ENCODE assay signal across 8 mouse cellular contexts in the genomic region with DNA sequence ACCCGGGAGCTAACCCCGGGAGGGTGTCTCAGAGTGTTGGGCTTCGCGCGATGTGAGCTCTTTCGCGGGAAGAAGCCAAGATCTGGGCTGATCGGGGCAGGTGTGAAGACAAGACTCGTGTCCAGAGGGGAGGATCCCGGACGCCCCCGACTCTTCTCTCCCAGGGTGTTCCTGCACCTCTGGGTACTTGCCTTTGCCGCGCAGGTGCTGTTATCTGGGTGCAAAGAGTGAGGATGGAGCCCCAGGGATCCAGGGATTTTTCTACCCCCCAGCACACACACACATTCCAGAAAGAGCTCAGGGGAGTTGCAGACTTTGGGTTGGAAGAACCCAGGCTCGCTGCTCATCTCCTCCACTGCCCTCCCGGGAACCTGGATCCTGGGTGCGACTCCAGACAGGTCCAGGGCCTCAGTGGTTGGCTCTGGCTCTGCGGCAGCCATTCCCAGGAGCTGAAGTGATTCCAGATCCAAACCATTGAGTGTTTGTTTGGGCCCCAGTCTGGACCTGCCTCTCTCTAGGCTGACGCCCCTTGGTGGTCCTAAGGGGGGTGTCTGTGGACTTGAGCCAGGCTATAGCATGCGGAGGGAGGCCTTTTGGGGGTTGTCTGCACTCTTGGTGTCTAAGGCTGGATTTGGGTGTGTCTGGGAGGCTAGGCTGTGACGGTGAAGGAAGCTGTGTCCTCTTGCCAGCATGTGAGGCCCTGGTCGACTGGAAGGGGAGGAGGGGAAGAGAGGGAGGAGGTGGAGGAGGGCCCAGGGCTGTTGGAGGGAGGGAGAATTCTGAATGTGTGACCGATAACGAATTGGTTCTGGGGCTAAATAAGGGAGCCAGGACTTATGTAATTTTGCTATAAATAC. TPM values are rescaled to one million over a fixed set of nuclear protein-coding genes. Genes with fewer than 3 reads are reported as not detected.
DNase-seq lines count a peak whose midpoint lies in the region; ATAC-seq lines count a peak whose summit lies in the region.

No protein-coding gene starts in this region.

- no peaks in the 10 kb centered on the region for H3K9me3 ChIP-seq in hindbrain, embryonic 10.5 days

- 3% methylated on average over 24 of the region's 24 CpGs for WGBS in hindbrain, embryonic 10.5 days

- DNase-seq in NIH3T3 (ENCODE audit: low read depth), result peak; percentile 82
- peak; percentile 77 for DNase-seq in cerebellum, adult 8-10 months
- DNase-seq in hindbrain, embryonic 10.5 days (ENCODE audit: low spot score), result peak; percentile 40
- DNase-seq in layer of hippocampus, postnatal 36 days, result peak; percentile 68 to 77
- DNase-seq in lung, postnatal 10 days, result peak; percentile 72
- DNase-seq in right cerebral cortex, adult 18-20 months, result peak; percentile 86
- no peak for DNase-seq in thymus, postnatal 14 days

- peaks cover 79% of the 10 kb centered on the region for H3K27me3 ChIP-seq in hindbrain, embryonic 10.5 days (ENCODE audit: insufficient read depth, poor library complexity, severe bottlenecking)

- peak; percentile 66 for ATAC-seq in frontal cortex, adult (ENCODE audit: low TSS enrichment)

- peaks cover 73% of the 10 kb centered on the region for H3K4me1 ChIP-seq in hindbrain, embryonic 10.5 days (replicated peaks)

- H3K36me3 ChIP-seq in hindbrain, embryonic 10.5 days, result no peaks in the 10 kb centered on the region

- H3K4me3 ChIP-seq in hindbrain, embryonic 10.5 days, result peak overlapping the region; percentile 89

- peak overlapping the region; percentile 90 for H3K27ac ChIP-seq in hindbrain, embryonic 10.5 days

RNA-seq across cellular contexts. Expression of gene Sept8, which starts 1.3 kb away (rescaled TPM):
- 14.8 and 15.6 TPM in 2 replicates for polyA plus RNA-seq in hindbrain, embryonic 10.5 days (2016; fragmentation: Nextera tagmentation; extraction: Ambion mirVana)
- 100 to 1,000 TPM; 256 to 257 TPM for total RNA-seq in layer of hippocampus, postnatal 36 days (2021)

RNA-seq across cellular contexts. Expression of gene Sowaha, which starts 40.3 kb away (rescaled TPM):
- 0.26 and 0.44 TPM in 2 replicates for polyA plus RNA-seq in hindbrain, embryonic 10.5 days (2016; fragmentation: Nextera tagmentation; extraction: Ambion mirVana)
- 100 to 1,000 TPM; 140 to 143 TPM for total RNA-seq in layer of hippocampus, postnatal 36 days (2021)

RNA-seq across cellular contexts. Expression of gene Gm9945, which starts 40.4 kb away (rescaled TPM):
- not detected in 2 replicates for polyA plus RNA-seq in hindbrain, embryonic 10.5 days (2016; fragmentation: Nextera tagmentation; extraction: Ambion mirVana)
- total RNA-seq in layer of hippocampus, postnatal 36 days (2021), result 1 to 10 TPM; 2.3 TPM

RNA-seq across cellular contexts. Expression of gene Kif3a, which starts 46.8 kb away (rescaled TPM):
- 67.8 and 71.5 TPM in 2 replicates for polyA plus RNA-seq in hindbrain, embryonic 10.5 days (2016; fragmentation: Nextera tagmentation; extraction: Ambion mirVana)
- 100 to 1,000 TPM; 131 to 139 TPM for total RNA-seq in layer of hippocampus, postnatal 36 days (2021)

RNA-seq across cellular contexts. Expression of gene Gm9837, which starts 50.1 kb away (rescaled TPM):
- polyA plus RNA-seq in hindbrain, embryonic 10.5 days (2016; fragmentation: Nextera tagmentation; extraction: Ambion mirVana), result not detected in 2 replicates
- under 1 TPM in 1 of 2 experiments, not detected in 1; 0.56 TPM for total RNA-seq in layer of hippocampus, postnatal 36 days (2021)
